Mouse (Mus musculus): ENCODE measurements around the gene Gm12169. TPM values are rescaled to one million over a fixed set of nuclear protein-coding genes. Genes with fewer than 3 reads are reported as not detected.
"Not testable (repeated sequence)": the region's sequence is repeated elsewhere in the genome, so short reads cannot be mapped to it uniquely, and the experiment has no call there.

Gene Gm12169
- polyA plus RNA-seq (2012; rRNA removed) = not detected in 2 replicates

- no peak for DNase-seq (ENCODE audit: low read depth, low spot score)
These were observed at the start of gene Gm12169 for GRCm38 (mm10) chr11:46523912-46524311. Gene Gm12169, plus strand, starts transcription at chr11:46524212.

GRCm38 (mm10) chr11:46474220-46474619 lies 49.8 kb upstream of the Gm12169 start:
- no peak for DNase-seq (ENCODE audit: low read depth, low spot score)
- WGBS = 87% methylated on average over 4 of the region's 4 CpGs

More at GRCm38 (mm10) chr11:46523912-46524311, at the start of gene Gm12169:
- 82% methylated on average over 2 of the region's 2 CpGs for WGBS

- no peak for DNase-seq (ENCODE audit: low read depth, low spot score)
- 83% methylated on average over 9 of the region's 9 CpGs for WGBS
These were observed 44.7 kb upstream of the Gm12169 start for GRCm38 (mm10) chr11:46479311-46479710.

GRCm38 (mm10) chr11:46480517-46480916 lies 43.5 kb upstream of the Gm12169 start:
- DNase-seq (ENCODE audit: low read depth, low spot score) = no peak
- 67% methylated on average over 7 of the region's 7 CpGs for WGBS

- 17% methylated on average over 1 of the region's 1 CpGs for WGBS
- DNase-seq (ENCODE audit: low read depth, low spot score) = no peak
These were observed 35.8 kb upstream of the Gm12169 start for GRCm38 (mm10) chr11:46488231-46488630.

GRCm38 (mm10) chr11:46488650-46489049 lies 35.4 kb upstream of the Gm12169 start:
- WGBS = 68% methylated on average over 2 of the region's 2 CpGs
- DNase-seq (ENCODE audit: low read depth, low spot score) = no peak

- no peak for DNase-seq (ENCODE audit: low read depth, low spot score)
- 59% methylated on average over 3 of the region's 3 CpGs for WGBS
These were observed 16.9 kb upstream of the Gm12169 start for GRCm38 (mm10) chr11:46507146-46507545.

- DNase-seq (ENCODE audit: low read depth, low spot score) = no peak
- 92% methylated on average over 5 of the region's 5 CpGs for WGBS
These were observed 14.1 kb upstream of the Gm12169 start for GRCm38 (mm10) chr11:46509900-46510299.

GRCm38 (mm10) chr11:46521341-46521740 lies 2.7 kb upstream of the Gm12169 start:
- WGBS = 65% methylated on average over 5 of the region's 5 CpGs
- not testable (repeated sequence) for DNase-seq (ENCODE audit: low read depth, low spot score)

- DNase-seq (ENCODE audit: low read depth, low spot score) = no peak
- 76% methylated on average over 3 of the region's 3 CpGs for WGBS
These were observed 1.3 kb upstream of the Gm12169 start for GRCm38 (mm10) chr11:46522719-46523118.

- no peak for DNase-seq (ENCODE audit: low read depth, low spot score)
- 45% methylated on average over 4 of the region's 4 CpGs for WGBS
These were observed 6.1 kb downstream of the Gm12169 start for GRCm38 (mm10) chr11:46530149-46530548.

GRCm38 (mm10) chr11:46536978-46537377 lies 13.0 kb downstream of the Gm12169 start:
- 74% methylated on average over 4 of the region's 4 CpGs for WGBS
- no peak for DNase-seq (ENCODE audit: low read depth, low spot score)

- WGBS = 70% methylated on average over 2 of the region's 2 CpGs
- DNase-seq (ENCODE audit: low read depth, low spot score) = no peak
These were observed 19.5 kb downstream of the Gm12169 start for GRCm38 (mm10) chr11:46543530-46543929.

GRCm38 (mm10) chr11:46549721-46550120 lies 25.7 kb downstream of the Gm12169 start:
- no peak for DNase-seq (ENCODE audit: low read depth, low spot score)
- 71% methylated on average over 4 of the region's 4 CpGs for WGBS

- WGBS = 95% methylated on average over 3 of the region's 3 CpGs
- no peak for DNase-seq (ENCODE audit: low read depth, low spot score)
These were observed 28.7 kb downstream of the Gm12169 start for GRCm38 (mm10) chr11:46552741-46553140.

- 80% methylated on average over 4 of the region's 4 CpGs for whole genome bisulfite sequencing
- no peak for DNase-seq (ENCODE audit: low read depth, low spot score)
These were observed 37.1 kb downstream of the Gm12169 start for GRCm38 (mm10) chr11:46561096-46561495.

GRCm38 (mm10) chr11:46564671-46565070 lies 40.7 kb downstream of the Gm12169 start:
- WGBS = 35% methylated on average over 1 of the region's 1 CpGs
- DNase-seq (ENCODE audit: low read depth, low spot score) = no peak

- 93% methylated on average over 2 of the region's 2 CpGs for WGBS
These were observed 42.0 kb downstream of the Gm12169 start for GRCm38 (mm10) chr11:46565967-46566366.

GRCm38 (mm10) chr11:46569107-46569506 lies 45.1 kb downstream of the Gm12169 start:
- DNase-seq (ENCODE audit: low read depth, low spot score) = no peak
- WGBS = 71% methylated on average over 1 of the region's 1 CpGs

More at GRCm38 (mm10) chr11:46565967-46566366, 42.0 kb downstream of the Gm12169 start:
- no peak for DNase-seq (ENCODE audit: low read depth, low spot score)

GRCm38 (mm10) chr11:46571327-46571726 lies 47.3 kb downstream of the Gm12169 start, which contains the start of gene BC053393:
Gene BC053393, plus strand, starts transcription at chr11:46571536.
- WGBS = 71% methylated on average over 1 of the region's 1 CpGs
- no peak for DNase-seq (ENCODE audit: low read depth, low spot score)

GRCm38 (mm10) chr11:46578771-46579281 lies 54.8 kb downstream of the Gm12169 start:
- 49% methylated on average over 5 of the region's 5 CpGs for WGBS
- DNase-seq (ENCODE audit: low read depth, low spot score) = no peak

- DNase-seq (ENCODE audit: low read depth, low spot score) = no peak
- 67% methylated on average over 3 of the region's 3 CpGs for whole genome bisulfite sequencing
These were observed 56.4 kb downstream of the Gm12169 start for GRCm38 (mm10) chr11:46580428-46580827.
